Mouse (Mus musculus): ENCODE measurements around the gene Tomm20.

- TF ChIP-seq CTCF (conservative IDR thresholded peaks at IDR 0.05; ENCODE audit: low read length) (no peak), POU5F1 (IDR thresholded peaks at IDR 0.05; ENCODE audit: borderline replicate concordance, low read length) (no peak)
Measured at GRCm38 (mm10) chr8:126901049-126901448, 44.6 kb downstream of the Tomm20 start.

All from E14TG2a.4 (cell line).